ENCODE assay signal across 25 mouse cellular contexts in the genomic region with DNA sequence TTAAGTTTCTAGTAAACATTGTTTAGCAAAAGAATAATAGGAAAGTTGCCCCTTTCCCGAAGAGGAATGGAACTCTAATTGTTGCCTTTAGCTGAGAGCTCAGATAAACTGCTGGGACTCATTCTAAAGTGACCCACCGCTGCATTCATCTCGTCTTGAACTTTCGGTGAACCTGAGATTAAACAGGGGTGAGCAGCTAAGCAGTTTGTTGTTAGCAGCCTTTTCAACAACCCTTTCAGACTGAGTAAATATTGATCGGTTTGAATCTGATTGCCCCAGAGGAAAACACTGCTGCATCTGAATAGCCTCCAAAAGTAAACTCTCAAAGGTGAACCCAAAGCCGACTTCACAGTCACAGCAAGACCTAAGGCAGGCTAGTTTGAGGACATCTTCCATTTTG. TPM values are rescaled to one million over a fixed set of nuclear protein-coding genes. Genes with fewer than 3 reads are reported as not detected.
A peak's percentile ranks its signal among the peaks of the same experiment; 100 is the strongest.
DNase-seq lines count a peak whose midpoint lies in the region; ATAC-seq and TF ChIP-seq lines count a peak whose summit lies in the region.
"Had no signal": no experiment of that assay in that cellular context is flagged by ENCODE, and none has a peak within 500 bp of the region (broad histone marks: within the 10 kb centered on the region; RNA-seq: fewer than 3 reads in every experiment).

No protein-coding gene starts in this region.

- no peak overlapping the region for H3K4me3 ChIP-seq in lung, embryonic 14.5 days (ENCODE audit: low read depth, low read length)
- no peak overlapping the region for H3K4me3 ChIP-seq in lung, postnatal 0 days (ENCODE audit: low read depth, low read length)
- no peak overlapping the region for H3K4me3 ChIP-seq in neural tube, embryonic 11.5 days (ENCODE audit: low read depth, low read length)
- no peak overlapping the region for H3K4me3 ChIP-seq in kidney, embryonic 15.5 days (replicated peaks)
- H3K4me3 ChIP-seq: layer of hippocampus, adult 2 months; limb, embryonic 13.5 days; lung, embryonic 15.5 days had no signal

- H3K36me3 ChIP-seq in lung, embryonic 14.5 days (ENCODE audit: insufficient read depth), result no peaks in the 10 kb centered on the region
- H3K36me3 ChIP-seq in lung, postnatal 0 days (ENCODE audit: insufficient read depth, low read length), result no peaks in the 10 kb centered on the region
- no peaks in the 10 kb centered on the region for H3K36me3 ChIP-seq in neural tube, embryonic 11.5 days (ENCODE audit: control insufficient read depth, insufficient read depth, low read length)
- no peaks in the 10 kb centered on the region for H3K36me3 ChIP-seq in kidney, embryonic 15.5 days
- H3K36me3 ChIP-seq: limb, embryonic 13.5 days; lung, embryonic 15.5 days had no signal

- ATAC-seq in lung, embryonic 14.5 days (ENCODE audit: insufficient read depth), result no peak
- ATAC-seq in lung, postnatal 0 days, result no peak
- ATAC-seq in neural tube, embryonic 11.5 days (ENCODE audit: insufficient read depth, low FRiP score, low TSS enrichment), result no peak
- ATAC-seq in kidney, embryonic 15.5 days (replicated peaks; ENCODE audit: low FRiP score), result no peak
- ATAC-seq: hindbrain, embryonic 16.5 days; intestine, embryonic 16.5 days had no signal

- no peak overlapping the region for H3K27ac ChIP-seq in lung, embryonic 14.5 days (ENCODE audit: low read depth)
- H3K27ac ChIP-seq in lung, postnatal 0 days (ENCODE audit: low read length), result no peak overlapping the region
- H3K27ac ChIP-seq in neural tube, embryonic 11.5 days (ENCODE audit: low read depth, low read length), result no peak overlapping the region
- H3K27ac ChIP-seq in kidney, embryonic 15.5 days, result no peak overlapping the region
- H3K27ac ChIP-seq: layer of hippocampus, adult 2 months; limb, embryonic 13.5 days; liver, embryonic 14.5 days; lung, embryonic 15.5 days had no signal

- 11% methylated on average over 6 of the region's 6 CpGs for WGBS in lung, embryonic 14.5 days
- WGBS in lung, postnatal 0 days, result 31% methylated on average over 6 of the region's 6 CpGs
- under 1% methylated on average over 6 of the region's 6 CpGs for WGBS in neural tube, embryonic 11.5 days
- WGBS in kidney, embryonic 15.5 days, result 17% methylated on average over 6 of the region's 6 CpGs

- H3K4me2 ChIP-seq in lung, embryonic 14.5 days, result no peak overlapping the region
- H3K4me2 ChIP-seq in lung, postnatal 0 days (replicated peaks; ENCODE audit: low read depth, low read length), result no peak overlapping the region
- peak overlapping the region; percentile 16; the same call in 1 of the 2 replicates for H3K4me2 ChIP-seq in neural tube, embryonic 11.5 days (ENCODE audit: low read depth)
- no peak overlapping the region for H3K4me2 ChIP-seq in kidney, embryonic 15.5 days
- H3K4me2 ChIP-seq: limb, embryonic 13.5 days; lung, embryonic 15.5 days had no signal

- no peak for TF ChIP-seq CTCF in lung, embryonic 14.5 days (IDR thresholded peaks at IDR 0.05; ENCODE audit: low read depth)
- TF ChIP-seq CTCF in lung, postnatal 0 days (IDR thresholded peaks at IDR 0.05), result no peak

- H3K9me3 ChIP-seq in lung, embryonic 14.5 days (ENCODE audit: low read depth, low read length), result no peaks in the 10 kb centered on the region
- no peaks in the 10 kb centered on the region for H3K9me3 ChIP-seq in lung, postnatal 0 days (ENCODE audit: low read length)
- no peaks in the 10 kb centered on the region for H3K9me3 ChIP-seq in neural tube, embryonic 11.5 days (ENCODE audit: control insufficient read depth, low read length)
- H3K9me3 ChIP-seq in kidney, embryonic 15.5 days (replicated peaks), result no peaks in the 10 kb centered on the region
- H3K9me3 ChIP-seq: limb, embryonic 13.5 days; lung, embryonic 15.5 days had no signal

- TF ChIP-seq EP300 in lung, postnatal 0 days (IDR thresholded peaks at IDR 0.05), result no peak

- peaks cover 46% of the 10 kb centered on the region for H3K27me3 ChIP-seq in lung, embryonic 14.5 days (ENCODE audit: insufficient read depth, low read length)
- peaks cover 56% of the 10 kb centered on the region for H3K27me3 ChIP-seq in lung, postnatal 0 days (replicated peaks; ENCODE audit: insufficient read depth, low read length)
- H3K27me3 ChIP-seq in neural tube, embryonic 11.5 days (ENCODE audit: control insufficient read depth, insufficient read depth, low read length), result no peaks in the 10 kb centered on the region
- H3K27me3 ChIP-seq in kidney, embryonic 15.5 days, result peaks cover 85% of the 10 kb centered on the region

- peak; percentile 69 for DNase-seq in embryo, embryonic 10 days (ENCODE audit: low spot score)
- no peak for DNase-seq in embryo, embryonic 9.5 days (ENCODE audit: extremely low spot score)
- DNase-seq in lung, embryonic 14.5 days, result peak; percentile 37
- no peak for DNase-seq in lung, postnatal 0 days (ENCODE audit: low spot score)
- DNase-seq in ZHBTc4 (ENCODE audit: low read depth, low spot score), result peak; percentile 49
- DNase-seq in neural tube, embryonic 11.5 days (ENCODE audit: low spot score), result peak; percentile 46
- no peak for DNase-seq in left cerebral cortex, postnatal 14 days (ENCODE audit: low spot score in 2 of 2)
- DNase-seq: adrenal gland, postnatal 25 days; gastrocnemius, postnatal 25 days; heart, postnatal 36 days; kidney, adult 9 months; kidney, postnatal 25 days; lung, postnatal 4 days; thymus, adult 18-20 months had no signal

- no peaks in the 10 kb centered on the region for H3K4me1 ChIP-seq in lung, embryonic 14.5 days (ENCODE audit: insufficient read depth)
- H3K4me1 ChIP-seq in lung, postnatal 0 days (ENCODE audit: insufficient read depth, low read depth, low read length), result no peaks in the 10 kb centered on the region
- H3K4me1 ChIP-seq in neural tube, embryonic 11.5 days (ENCODE audit: control insufficient read depth, insufficient read depth, low read length), result peaks cover 47% of the 10 kb centered on the region
- H3K4me1 ChIP-seq in kidney, embryonic 15.5 days, result peaks cover 32% of the 10 kb centered on the region

- no peak overlapping the region for H3K9ac ChIP-seq in lung, embryonic 14.5 days
- H3K9ac ChIP-seq in lung, postnatal 0 days (replicated peaks; ENCODE audit: low read depth), result no peak overlapping the region
- H3K9ac ChIP-seq in neural tube, embryonic 11.5 days (ENCODE audit: low read length), result no peak overlapping the region
- H3K9ac ChIP-seq in kidney, embryonic 15.5 days, result no peak overlapping the region
- H3K9ac ChIP-seq: limb, embryonic 13.5 days; liver, embryonic 14.5 days; lung, embryonic 15.5 days had no signal

- intact Hi-C loops in left cerebral cortex, postnatal 14 days (cut with DNase I), result no loop called here

RNA-seq across cellular contexts. Expression of gene Hoxa1, which starts 4.8 kb away (rescaled TPM):
- 1.8 and 1.9 TPM in 2 replicates for polyA plus RNA-seq in lung, embryonic 14.5 days (2014; fragmentation: Nextera tagmentation; extraction: Ambion mirVana)
- polyA plus RNA-seq in lung, postnatal 0 days (2015; fragmentation: Nextera tagmentation; extraction: Ambion mirVana), result 0.65 and 1.0 TPM in 2 replicates
- 8.0 and 9.3 TPM in 2 replicates for polyA plus RNA-seq in neural tube, embryonic 11.5 days (2014; fragmentation: Nextera tagmentation; extraction: Ambion mirVana)
- 0.64 and 0.81 TPM in 2 replicates for polyA plus RNA-seq in kidney, embryonic 15.5 days (2015; fragmentation: Nextera tagmentation; extraction: Ambion mirVana)
- not detected for total RNA-seq in left cerebral cortex, postnatal 14 days (2021)
- total RNA-seq: layer of hippocampus, adult 2 months; layer of hippocampus, postnatal 25 days; megakaryocyte-erythroid progenitor cell, adult 5-6 weeks had no signal
- polyA plus RNA-seq: cortical plate, adult 2 months had no signal

RNA-seq across cellular contexts. Expression of gene Hoxa2, which starts 11.4 kb away (rescaled TPM):
- polyA plus RNA-seq in lung, embryonic 14.5 days (2014; fragmentation: Nextera tagmentation; extraction: Ambion mirVana), result 14.4 and 15.2 TPM in 2 replicates
- polyA plus RNA-seq in lung, postnatal 0 days (2015; fragmentation: Nextera tagmentation; extraction: Ambion mirVana), result 7.2 and 8.2 TPM in 2 replicates
- polyA plus RNA-seq in neural tube, embryonic 11.5 days (2014; fragmentation: Nextera tagmentation; extraction: Ambion mirVana), result 36.0 and 37.5 TPM in 2 replicates
- polyA plus RNA-seq in kidney, embryonic 15.5 days (2015; fragmentation: Nextera tagmentation; extraction: Ambion mirVana), result 2.2 and 3.6 TPM in 2 replicates
- total RNA-seq in left cerebral cortex, postnatal 14 days (2021), result not detected
- total RNA-seq: layer of hippocampus, adult 2 months; layer of hippocampus, postnatal 25 days had no signal
- polyA plus RNA-seq: cortical plate, adult 2 months had no signal

RNA-seq across cellular contexts. Expression of gene 5730596B20Rik, which starts 24.0 kb away (rescaled TPM):
- 2.3 and 2.6 TPM in 2 replicates for polyA plus RNA-seq in lung, embryonic 14.5 days (2014; fragmentation: Nextera tagmentation; extraction: Ambion mirVana)
- polyA plus RNA-seq in lung, postnatal 0 days (2015; fragmentation: Nextera tagmentation; extraction: Ambion mirVana), result 1.5 and 1.6 TPM in 2 replicates
- 4.1 and 4.5 TPM in 2 replicates for polyA plus RNA-seq in neural tube, embryonic 11.5 days (2014; fragmentation: Nextera tagmentation; extraction: Ambion mirVana)
- 2.1 and 2.4 TPM in 2 replicates for polyA plus RNA-seq in kidney, embryonic 15.5 days (2015; fragmentation: Nextera tagmentation; extraction: Ambion mirVana)
- total RNA-seq in left cerebral cortex, postnatal 14 days (2021), result not detected
- total RNA-seq: gastrocnemius, postnatal 25 days; layer of hippocampus, adult 2 months; layer of hippocampus, postnatal 25 days; megakaryocyte-erythroid progenitor cell, adult 5-6 weeks had no signal
- polyA plus RNA-seq: cortical plate, adult 2 months; heart, embryonic 14.5 days had no signal

RNA-seq across cellular contexts. Expression of gene Hoxa4, which starts 38.3 kb away (rescaled TPM):
- 7.0 and 7.7 TPM in 2 replicates for polyA plus RNA-seq in lung, embryonic 14.5 days (2014; fragmentation: Nextera tagmentation; extraction: Ambion mirVana)
- polyA plus RNA-seq in lung, postnatal 0 days (2015; fragmentation: Nextera tagmentation; extraction: Ambion mirVana), result 3.7 and 3.9 TPM in 2 replicates
- polyA plus RNA-seq in neural tube, embryonic 11.5 days (2014; fragmentation: Nextera tagmentation; extraction: Ambion mirVana), result 10.2 and 11.7 TPM in 2 replicates
- polyA plus RNA-seq in kidney, embryonic 15.5 days (2015; fragmentation: Nextera tagmentation; extraction: Ambion mirVana), result 1.5 and 1.8 TPM in 2 replicates
- not detected for total RNA-seq in left cerebral cortex, postnatal 14 days (2021)
- total RNA-seq: layer of hippocampus, adult 2 months; layer of hippocampus, postnatal 25 days had no signal
- polyA plus RNA-seq: cortical plate, adult 2 months had no signal

RNA-seq across cellular contexts. Expression of gene Hoxa5, which starts 51.1 kb away (rescaled TPM):
- 58.3 and 58.5 TPM in 2 replicates for polyA plus RNA-seq in lung, embryonic 14.5 days (2014; fragmentation: Nextera tagmentation; extraction: Ambion mirVana)
- polyA plus RNA-seq in lung, postnatal 0 days (2015; fragmentation: Nextera tagmentation; extraction: Ambion mirVana), result 39.7 and 40.3 TPM in 2 replicates
- polyA plus RNA-seq in neural tube, embryonic 11.5 days (2014; fragmentation: Nextera tagmentation; extraction: Ambion mirVana), result 53.4 and 56.5 TPM in 2 replicates
- polyA plus RNA-seq in kidney, embryonic 15.5 days (2015; fragmentation: Nextera tagmentation; extraction: Ambion mirVana), result 11.0 and 11.5 TPM in 2 replicates
- total RNA-seq in left cerebral cortex, postnatal 14 days (2021), result not detected
- total RNA-seq: layer of hippocampus, adult 2 months; layer of hippocampus, postnatal 25 days had no signal
- polyA plus RNA-seq: cortical plate, adult 2 months had no signal

Comparison
In these comparisons a context has a peak if more than half of its experiments do, and no peak if none do; other contexts are left out.
1. DNase-seq: peak in embryo, embryonic 10 days (single experiment), lung, embryonic 14.5 days (single experiment), ZHBTc4 (single experiment) and neural tube, embryonic 11.5 days (single experiment); none in embryo, embryonic 9.5 days (single experiment), lung, postnatal 0 days (single experiment) and left cerebral cortex, postnatal 14 days (0 of 2).